Mouse (Mus musculus) CH12.LX (cell line): ENCODE measurements around the gene B3galt5. TPM values are rescaled to one million over a fixed set of nuclear protein-coding genes. Genes with fewer than 3 reads are reported as not detected.

Source experiments
- DNase-seq: peaks from one replicate; pipeline ENCODE4 v3.0.0-alpha.2; 2013; ENCODE audit errors: extremely low read depth
- H3K27ac ChIP-seq: 2 replicates; pipeline ENCODE4 v1.5.1; 2012; ENCODE audit warnings: low read depth, mild to moderate bottlenecking, control low read depth, moderate library complexity; ENCODE audit not compliant: insufficient read depth
- H3K27me3 ChIP-seq: replicated peaks from 2 replicates; pipeline ENCODE3; 2012; ENCODE audit warnings: inconsistent platforms
- H3K36me3 ChIP-seq, 2 experiments: replicated peaks in 1 of 2; 2 replicates each; pipeline versions ENCODE3 to v1.6.1; 2012; ENCODE audit warnings: inconsistent platforms in 1 of 2, low read length in 1 of 2, mild to moderate bottlenecking in 1 of 2, mixed read lengths in 1 of 2, moderate library complexity in 1 of 2; ENCODE audit not compliant: control insufficient read depth in 1 of 2, insufficient read depth in 1 of 2
- H3K4me1 ChIP-seq, 2 experiments: 2 replicates each; pipeline ENCODE4 v1.6.1; 2012; ENCODE audit warnings: inconsistent platforms in 1 of 2, moderate library complexity in 1 of 2; ENCODE audit not compliant: insufficient read depth in 2 of 2, control insufficient read depth in 1 of 2
- H3K4me2 ChIP-seq: 2 replicates; pipeline ENCODE4 v1.6.1; 2012; ENCODE audit warnings: low read depth, mild to moderate bottlenecking, control low read depth; ENCODE audit not compliant: poor library complexity, insufficient read depth, severe bottlenecking
- H3K4me3 ChIP-seq, 3 experiments: fragments of 150-350 bp in 1 of 3; sonication (generic) in 1 of 3; replicated peaks in 1 of 3; 2 replicates each; pipeline versions ENCODE3 to v1.5.1; 2011 to 2012; ENCODE audit warnings: low read depth in 2 of 3, low read length in 2 of 3, mild to moderate bottlenecking in 2 of 3, moderate library complexity in 2 of 3, control low read depth in 1 of 3, improper control_type of control experiment in 1 of 3, inconsistent platforms in 1 of 3, mixed read lengths in 1 of 3; ENCODE audit not compliant: poor library complexity in 1 of 3
- H3K79me2 ChIP-seq: replicated peaks from 2 replicates; pipeline ENCODE4 v1.6.1; 2012; ENCODE audit warnings: mild to moderate bottlenecking, moderate library complexity; ENCODE audit not compliant: control insufficient read depth, poor library complexity, insufficient read depth, severe bottlenecking; ENCODE audit errors: extremely low read depth
- H3K9ac ChIP-seq: 2 replicates; pipeline ENCODE4 v1.6.1; 2012; ENCODE audit warnings: low read depth, mild to moderate bottlenecking, control low read depth, moderate library complexity; ENCODE audit not compliant: insufficient read depth
- H3K9me3 ChIP-seq: replicated peaks from 2 replicates; pipeline ENCODE3; 2012; ENCODE audit warnings: low read length, inconsistent platforms, mixed read lengths
- BHLHE40 ChIP-seq: IDR thresholded peaks from 2 replicates; pipeline ENCODE4 v1.6.1; 2011; ENCODE audit warnings: mild to moderate bottlenecking, low read depth, low read length, improper control_type of control experiment
- CHD2 ChIP-seq: IDR thresholded peaks from 2 replicates; pipeline ENCODE4 v1.6.1; 2011; ENCODE audit warnings: low read length, improper control_type of control experiment
- CTCF ChIP-seq, 2 experiments: IDR thresholded peaks in 1 of 2; conservative IDR thresholded peaks in 1 of 2; 2 replicates each; pipeline ENCODE4 v1.5.1; 2011 to 2012; ENCODE audit warnings: low read depth in 2 of 2, low read length in 2 of 2, improper control_type of control experiment in 1 of 2, inconsistent platforms in 1 of 2, mild to moderate bottlenecking in 1 of 2, moderate library complexity in 1 of 2
- ELF1 ChIP-seq: IDR thresholded peaks from 2 replicates; pipeline ENCODE4 v1.6.1; 2014; ENCODE audit warnings: low read depth, mild to moderate bottlenecking, inconsistent platforms, low read length, improper control_type of control experiment
- HCFC1 ChIP-seq: IDR thresholded peaks from 2 replicates; pipeline ENCODE4 v1.6.1; 2012; ENCODE audit warnings: low read depth, mild to moderate bottlenecking, inconsistent platforms, low read length, improper control_type of control experiment
- IRF4 ChIP-seq: IDR thresholded peaks from 2 replicates; pipeline ENCODE4 v1.6.1; 2014; ENCODE audit warnings: low read depth, mild to moderate bottlenecking, inconsistent platforms, low read length, improper control_type of control experiment
- JUND ChIP-seq: conservative IDR thresholded peaks from 2 replicates; pipeline ENCODE4 v1.6.1; 2011; ENCODE audit warnings: low read depth, low read length, improper control_type of control experiment
- MAFK ChIP-seq: IDR thresholded peaks from 2 replicates; pipeline ENCODE4 v1.6.1; 2011; ENCODE audit warnings: low read length, improper control_type of control experiment; ENCODE audit not compliant: insufficient replicate concordance
- MAX ChIP-seq: IDR thresholded peaks from 2 replicates; pipeline ENCODE4 v1.6.1; 2011; ENCODE audit warnings: low read length, improper control_type of control experiment
- MAZ ChIP-seq: IDR thresholded peaks from 2 replicates; pipeline ENCODE4 v1.6.1; 2012; ENCODE audit warnings: low read depth, mild to moderate bottlenecking, inconsistent platforms, low read length, improper control_type of control experiment, moderate library complexity
- MXI1 ChIP-seq: IDR thresholded peaks from 2 replicates; pipeline ENCODE4 v1.6.1; 2011; ENCODE audit warnings: mild to moderate bottlenecking, low read depth, low read length, improper control_type of control experiment
- MYC ChIP-seq: IDR thresholded peaks from 2 replicates; pipeline ENCODE4 v1.6.1; 2011; ENCODE audit warnings: low read depth, mild to moderate bottlenecking, improper control_type of control experiment, low read length
- NELFE ChIP-seq: IDR thresholded peaks from 2 replicates; pipeline ENCODE4 v1.6.1; 2011; ENCODE audit warnings: low read depth, low read length, improper control_type of control experiment
- NRF1 ChIP-seq: IDR thresholded peaks from 2 replicates; pipeline ENCODE4 v1.6.1; 2014; ENCODE audit warnings: low read depth, mild to moderate bottlenecking, inconsistent platforms, low read length, improper control_type of control experiment, moderate library complexity
- PAX5 ChIP-seq: IDR thresholded peaks from 2 replicates; pipeline ENCODE4 v1.6.1; 2012; ENCODE audit warnings: low read length, inconsistent platforms, mixed read lengths
- RCOR1 ChIP-seq: conservative IDR thresholded peaks from 2 replicates; pipeline ENCODE4 v1.6.1; 2012; ENCODE audit warnings: low read depth, mild to moderate bottlenecking, inconsistent platforms, low read length, improper control_type of control experiment
- SIN3A ChIP-seq: IDR thresholded peaks from 2 replicates; pipeline ENCODE4 v1.6.1; 2012; ENCODE audit warnings: low read length, improper control_type of control experiment, inconsistent platforms
- TBP ChIP-seq: conservative IDR thresholded peaks from 2 replicates; pipeline ENCODE4 v1.6.1; 2011; ENCODE audit warnings: low read depth, low read length, improper control_type of control experiment
- UBTF ChIP-seq: IDR thresholded peaks from 2 replicates; pipeline ENCODE4 v1.6.1; 2012; ENCODE audit warnings: low read depth, mild to moderate bottlenecking, inconsistent platforms, low read length, improper control_type of control experiment, moderate library complexity
- USF1 ChIP-seq: IDR thresholded peaks from 2 replicates; pipeline ENCODE4 v1.6.1; 2014; ENCODE audit warnings: low read depth, mild to moderate bottlenecking, inconsistent platforms, low read length, improper control_type of control experiment
- USF2 ChIP-seq: conservative IDR thresholded peaks from 2 replicates; pipeline ENCODE4 v1.6.1; 2011; ENCODE audit warnings: low read depth, low read length, improper control_type of control experiment
- ZMIZ1 ChIP-seq: IDR thresholded peaks from 2 replicates; pipeline ENCODE4 v1.6.1; 2012; ENCODE audit warnings: low read depth, mild to moderate bottlenecking, inconsistent platforms, low read length, improper control_type of control experiment
- dilution Hi-C: fragments of 300-500 bp; cut with MboI; formaldehyde crosslinking; loops from 2 replicates; pipeline ENCODE4 v1.14.3; 2020; ENCODE audit warnings: low sequenced_read_pairs; ENCODE audit not compliant: extremely low pct_unique_long_range_greater_than_20kb, extremely low pct_ligation_motif_present
- in situ Hi-C: fragments of 300-500 bp; cut with MboI; formaldehyde crosslinking; loops from 3 replicates; pipeline ENCODE4 v1.14.3; 2019; ENCODE audit warnings: low sequenced_read_pairs, low pct_ligation_motif_present, low pct_unique_long_range_greater_than_20kb, mixed read lengths
- polyA plus RNA-seq: library from polyadenylated mRNA; unstranded; fragments of >175 nt; gene quantifications from 2 replicates; pipeline ENCODE4 v1.2.1, GENCODE M21; 2012; ENCODE audit warnings: low read depth; ENCODE audit not compliant: insufficient read length
- total RNA-seq, 2 experiments: library from RNA; depleted of rRNA; stranded (reverse); fragments of 300-350 nt in 1 of 2; fragments of >200 nt in 1 of 2; gene quantifications; 2 replicates each; pipeline ENCODE4 v1.2.3; 2012 to 2014

B3galt5 gene
- total and polyA plus RNA-seq, 3 experiments: 0.04 to 0.87 (median 0.23) TPM

GRCm38 (mm10) chr16:96221959-96222358 is 13.6 kb upstream of the B3galt5 start:
- in situ Hi-C loops (no loop called here), dilution Hi-C loops (no loop called here)
- H3K9ac ChIP-seq: no peak overlapping the region
- H3K79me2 ChIP-seq: no peaks in the 10 kb centered on the region
- H3K27me3 ChIP-seq: no peaks in the 10 kb centered on the region
- TF ChIP-seq PAX5: no peak
- TF ChIP-seq BHLHE40: no peak
- no peak for TF ChIP-seq CHD2
- TF ChIP-seq MAFK: no peak
- TF ChIP-seq IRF4: no peak
- TF ChIP-seq MAX: no peak
- TF ChIP-seq RCOR1: no peak
- TF ChIP-seq USF2: no peak
- TF ChIP-seq HCFC1: no peak
- no peak for TF ChIP-seq TBP
- TF ChIP-seq SIN3A: no peak
- no peak for TF ChIP-seq MAZ
- TF ChIP-seq ZMIZ1: no peak
- TF ChIP-seq JUND: no peak
- TF ChIP-seq MXI1: no peak
- no peak for TF ChIP-seq USF1
- TF ChIP-seq MYC: no peak
- TF ChIP-seq UBTF: no peak
- TF ChIP-seq NELFE: no peak
- H3K36me3 ChIP-seq: no peaks in the 10 kb centered on the region
- no peak overlapping the region for H3K4me2 ChIP-seq
- H3K4me3 ChIP-seq: no peak overlapping the region
- no peak for DNase-seq
- no peaks in the 10 kb centered on the region for H3K4me1 ChIP-seq
- H3K27ac ChIP-seq: no peak overlapping the region
- peaks cover 7% of the 10 kb centered on the region for H3K9me3 ChIP-seq

GRCm38 (mm10) chr16:96222452-96222851 is 13.1 kb upstream of the B3galt5 start:
- TF ChIP-seq MYC: no peak
- no peak for TF ChIP-seq NRF1
- TF ChIP-seq RCOR1: no peak
- no peak for TF ChIP-seq SIN3A
- no peak for TF ChIP-seq MAFK
- TF ChIP-seq ELF1: no peak
- no peak for TF ChIP-seq BHLHE40
- no peak for TF ChIP-seq CTCF (conservative IDR thresholded peaks at IDR 0.05 in 1 of 2, IDR thresholded peaks at IDR 0.05 in 1 of 2; ENCODE audit: low read depth in 2 of 2, low read length in 2 of 2)
- Histone ChIP-seq H3K9ac (no peak overlapping the region), H3K79me2 (no peaks in the 10 kb centered on the region), H3K36me3 (no peaks in the 10 kb centered on the region), H3K4me2 (no peak overlapping the region), H3K4me3 (no peak overlapping the region), H3K9me3 (peaks cover 7% of the 10 kb centered on the region), H3K4me1 (no peaks in the 10 kb centered on the region), H3K27me3 (no peaks in the 10 kb centered on the region), H3K27ac (no peak overlapping the region)
- in situ Hi-C loops: no loop called here
- dilution Hi-C loops: no loop called here
- no peak for DNase-seq
